Mouse (Mus musculus) midbrain, embryonic 14.5 days (tissue): ENCODE measurements around the gene Nmnat2. TPM values are rescaled to one million over a fixed set of nuclear protein-coding genes. Genes with fewer than 3 reads are reported as not detected.

Experiments
- ATAC-seq: fragments of 200-750 bp; cut with Nextera tagmentation; 2 replicates; pipeline ENCODE4 v1.8.0; 2017; ENCODE audit warnings: moderate number of reproducible peaks, moderate library complexity; ENCODE audit not compliant: low FRiP score, low TSS enrichment
- DNase-seq: peaks from one replicate; pipeline ENCODE4 v3.0.0-alpha.2; 2015
- H3K27ac ChIP-seq: fragments of 300-500 bp; sonication (generic); replicated peaks from 2 replicates; pipeline ENCODE4 v1.5.1; 2014; ENCODE audit warnings: mild to moderate bottlenecking, low read depth, low read length, moderate library complexity
- H3K27me3 ChIP-seq: fragments of 300-500 bp; sonication (generic); 2 replicates; pipeline ENCODE4 v1.6.1; 2014; ENCODE audit warnings: low read length, control low read depth, mixed read lengths; ENCODE audit not compliant: control insufficient read depth, insufficient read depth
- H3K36me3 ChIP-seq: fragments of 300-500 bp; sonication (generic); 2 replicates; pipeline ENCODE4 v1.6.1; 2014; ENCODE audit warnings: low read length, control low read depth; ENCODE audit not compliant: control insufficient read depth, insufficient read depth
- H3K4me1 ChIP-seq: fragments of 300-500 bp; sonication (generic); 2 replicates; pipeline ENCODE4 v1.6.1; 2014; ENCODE audit warnings: mild to moderate bottlenecking, antibody characterized with exemption, low read length, control low read depth; ENCODE audit not compliant: control insufficient read depth, insufficient read depth
- H3K4me2 ChIP-seq: fragments of 300-500 bp; sonication (generic); 2 replicates; pipeline ENCODE4 v1.6.1; 2014; ENCODE audit warnings: mild to moderate bottlenecking, low read length, moderate library complexity
- H3K4me3 ChIP-seq: fragments of 300-500 bp; sonication (generic); replicated peaks from 2 replicates; pipeline ENCODE4 v1.5.1; 2014; ENCODE audit warnings: low read depth, low read length
- H3K9ac ChIP-seq: fragments of 300-500 bp; sonication (generic); replicated peaks from 2 replicates; pipeline ENCODE4 v1.6.1; 2014; ENCODE audit warnings: mild to moderate bottlenecking, low read length, moderate library complexity
- H3K9me3 ChIP-seq: fragments of 300-500 bp; sonication (generic); 2 replicates; pipeline ENCODE4 v1.6.1; 2016; ENCODE audit warnings: low read length, control low read depth, mixed read lengths; ENCODE audit not compliant: control insufficient read depth
- WGBS: fragments of 180-500 bp; shearing (Covaris S2); extraction: QIAGEN DNeasy Blood & Tissue Kit; methylation state at CpG from one replicate; pipeline ENCODE4 v1.1.7; 2014; 5-methylcytosine and 5-hydroxymethylcytosine counted together
- polyA plus RNA-seq: library from polyadenylated mRNA; unstranded; fragments of >200 nt; fragmentation: Nextera tagmentation; extraction: Ambion mirVana; gene quantifications from 2 replicates; pipeline ENCODE4 v1.2.1, GENCODE M21; 2014

Nmnat2 gene
- polyA plus RNA-seq, 1 experiment from 2014 or later = 83.2 TPM

- peaks cover 9% of the 10 kb centered on the region for H3K4me1 ChIP-seq
- H3K4me2 ChIP-seq = no peak overlapping the region
- ATAC-seq (no peak), DNase-seq (no peak)
- H3K27ac ChIP-seq = no peak overlapping the region
- H3K36me3 ChIP-seq = no peaks in the 10 kb centered on the region
- no peaks in the 10 kb centered on the region for H3K9me3 ChIP-seq
- no peak overlapping the region for H3K4me3 ChIP-seq
- H3K27me3 ChIP-seq = peaks cover 23% of the 10 kb centered on the region
- 52% methylated on average over 2 of the region's 2 CpGs for WGBS
- H3K9ac ChIP-seq = no peak overlapping the region
These were observed 94.7 kb downstream of the Nmnat2 start for GRCm38 (mm10) chr1:153049451-153049850.

GRCm38 (mm10) chr1:153051474-153051873 is 96.7 kb downstream of the Nmnat2 start:
- Histone ChIP-seq H3K27ac (no peak overlapping the region), H3K4me2 (no peak overlapping the region), H3K9ac (no peak overlapping the region), H3K4me3 (no peak overlapping the region), H3K36me3 (no peaks in the 10 kb centered on the region), H3K27me3 (peaks cover 27% of the 10 kb centered on the region), H3K4me1 (peaks cover 15% of the 10 kb centered on the region), H3K9me3 (no peaks in the 10 kb centered on the region)
- ATAC-seq = no peak
- WGBS = 84% methylated on average over 5 of the region's 5 CpGs
- no peak for DNase-seq

DNA sequence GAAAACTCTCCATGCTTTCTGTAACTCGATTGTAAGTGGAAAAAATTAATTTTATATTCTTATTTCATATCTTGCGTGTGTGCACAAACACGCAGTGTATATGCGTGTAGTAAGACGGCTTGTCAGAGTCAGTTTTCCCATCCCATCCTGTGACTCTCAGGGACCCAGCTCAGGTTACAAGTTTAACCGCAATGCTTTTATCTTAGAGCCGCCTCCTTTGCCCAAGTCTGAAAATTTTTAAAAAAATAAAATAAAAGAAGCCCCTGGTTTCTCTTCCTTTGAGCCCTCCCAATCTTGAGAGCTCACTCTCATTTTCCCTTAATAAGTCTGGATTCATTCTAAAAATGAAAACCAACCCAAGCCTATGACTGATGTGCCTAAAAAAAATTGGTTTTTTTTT is 98.8 kb downstream of the Nmnat2 start:
- Histone ChIP-seq H3K9me3 (no peaks in the 10 kb centered on the region), H3K36me3 (no peaks in the 10 kb centered on the region), H3K27me3 (peaks cover 29% of the 10 kb centered on the region), H3K4me3 (no peak overlapping the region), H3K4me1 (peaks cover 15% of the 10 kb centered on the region), H3K4me2 (no peak overlapping the region), H3K9ac (no peak overlapping the region), H3K27ac (no peak overlapping the region)
- ATAC-seq (no peak; the same call in 1 of the 2 replicates), DNase-seq (no peak)
- WGBS = 7% methylated on average over 7 of the region's 7 CpGs

GRCm38 (mm10) chr1:153054112-153054821 is 99.5 kb downstream of the Nmnat2 start:
- H3K27me3 ChIP-seq = peaks cover 31% of the 10 kb centered on the region
- H3K9me3 ChIP-seq = no peaks in the 10 kb centered on the region
- no peak overlapping the region for H3K4me3 ChIP-seq
- H3K36me3 ChIP-seq = no peaks in the 10 kb centered on the region
- ATAC-seq (peak; percentile 71; the same call in 1 of the 2 replicates), DNase-seq (peak; percentile 78)
- H3K4me2 ChIP-seq = peak overlapping the region; percentile 7; the same call in 1 of the 2 replicates
- WGBS = 8% methylated on average over 11 of the region's 11 CpGs
- peak overlapping the region; percentile 43 for H3K27ac ChIP-seq
- H3K4me1 ChIP-seq = peaks cover 15% of the 10 kb centered on the region
- no peak overlapping the region for H3K9ac ChIP-seq

DNA sequence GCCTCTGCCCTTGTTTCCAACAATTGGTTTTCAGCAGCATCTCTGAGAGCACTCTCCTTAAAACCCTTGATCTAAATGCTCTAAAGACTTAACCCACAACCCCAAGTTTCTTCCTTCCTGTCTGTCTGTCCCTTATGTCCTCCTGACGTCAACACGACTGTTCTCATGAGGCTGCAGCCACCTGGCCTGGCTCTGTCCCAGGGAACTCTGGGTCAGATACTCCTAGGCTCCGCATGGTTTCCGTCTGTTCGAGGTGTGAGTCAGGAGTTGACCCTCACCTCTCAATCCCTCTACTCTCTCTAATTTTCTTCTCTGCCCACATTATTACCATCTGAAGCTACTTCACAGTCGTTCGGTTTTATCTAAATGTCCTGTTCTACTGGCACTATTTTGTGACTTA is 103.5 kb downstream of the Nmnat2 start:
- no peaks in the 10 kb centered on the region for H3K9me3 ChIP-seq
- 88% methylated on average over 7 of the region's 7 CpGs for WGBS
- H3K4me1 ChIP-seq = peaks cover 12% of the 10 kb centered on the region
- H3K4me3 ChIP-seq = no peak overlapping the region
- H3K27ac ChIP-seq = no peak overlapping the region
- H3K9ac ChIP-seq = no peak overlapping the region
- ATAC-seq = no peak
- peaks cover 10% of the 10 kb centered on the region; the same call in 1 of the 2 replicates for H3K27me3 ChIP-seq
- no peak for DNase-seq
- H3K36me3 ChIP-seq = 0 out of 2 replicates have a peak, but pooled peaks cover 4% of the 10 kb centered on the region
- H3K4me2 ChIP-seq = no peak overlapping the region

GRCm38 (mm10) chr1:153059626-153060025 is 104.8 kb downstream of the Nmnat2 start:
- H3K27me3 ChIP-seq = peaks cover 9% of the 10 kb centered on the region; the same call in 1 of the 2 replicates
- DNase-seq (no peak), ATAC-seq (no peak)
- no peak overlapping the region for H3K4me3 ChIP-seq
- no peak overlapping the region for H3K9ac ChIP-seq
- H3K9me3 ChIP-seq = no peaks in the 10 kb centered on the region
- H3K4me2 ChIP-seq = no peak overlapping the region
- 0 out of 2 replicates have a peak, but pooled peaks cover 4% of the 10 kb centered on the region for H3K36me3 ChIP-seq
- 87% methylated on average over 9 of the region's 9 CpGs for WGBS
- peaks cover 5% of the 10 kb centered on the region for H3K4me1 ChIP-seq
- no peak overlapping the region for H3K27ac ChIP-seq

GRCm38 (mm10) chr1:153062547-153062946 is 107.8 kb downstream of the Nmnat2 start:
- 52% methylated on average over 7 of the region's 7 CpGs for WGBS
- Histone ChIP-seq H3K4me2 (no peak overlapping the region), H3K27ac (no peak overlapping the region), H3K9me3 (no peaks in the 10 kb centered on the region), H3K4me1 (no peaks in the 10 kb centered on the region), H3K4me3 (no peak overlapping the region), H3K27me3 (0 out of 2 replicates have a peak, but pooled peaks cover 3% of the 10 kb centered on the region), H3K36me3 (0 out of 2 replicates have a peak, but pooled peaks cover 4% of the 10 kb centered on the region), H3K9ac (no peak overlapping the region)
- DNase-seq (no peak), ATAC-seq (no peak)

- Histone ChIP-seq H3K27ac (no peak overlapping the region), H3K4me2 (no peak overlapping the region), H3K4me3 (no peak overlapping the region), H3K4me1 (no peaks in the 10 kb centered on the region), H3K27me3 (no peaks in the 10 kb centered on the region), H3K36me3 (no peaks in the 10 kb centered on the region), H3K9me3 (no peaks in the 10 kb centered on the region), H3K9ac (no peak overlapping the region)
- no peak for ATAC-seq
- 83% methylated on average over 9 of the region's 9 CpGs for WGBS
- no peak for DNase-seq
These were observed 110.1 kb downstream of the Nmnat2 start for GRCm38 (mm10) chr1:153064784-153065390.
